Mouse (Mus musculus): ENCODE results near the gene Uap1. TPM values are rescaled to one million over a fixed set of nuclear protein-coding genes. Genes with fewer than 3 reads are reported as not detected.
A peak's percentile ranks its signal among the peaks of the same experiment; 100 is the strongest.
"Not testable (repeated sequence)": the region's sequence is repeated elsewhere in the genome, so short reads cannot be mapped to it uniquely, and the experiment has no call there.

Uap1 gene
- polyA plus RNA-seq, 1 experiment from 2014 or later, result 48.1 TPM

DNA sequence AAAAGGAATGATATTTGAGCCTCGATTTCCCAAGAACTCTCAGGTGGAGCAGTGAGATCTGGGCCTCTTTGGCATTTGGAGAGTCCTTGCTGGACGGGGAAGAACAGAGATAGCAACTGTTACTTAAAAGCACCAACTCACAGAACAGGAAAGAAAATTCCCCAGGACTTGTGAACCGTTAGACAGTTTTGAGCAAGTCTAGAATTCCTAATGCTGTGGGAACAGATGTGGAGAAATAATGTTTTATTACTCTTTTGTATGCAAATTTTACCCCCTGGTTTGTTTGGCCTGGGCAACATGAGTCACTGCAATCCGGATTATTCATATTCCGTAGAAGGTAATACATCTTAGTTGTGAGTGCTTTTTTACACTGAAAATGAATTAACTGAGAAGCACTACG lies 61.1 kb downstream of the Uap1 start:
- Histone ChIP-seq H3K4me1 (ENCODE audit: control insufficient read depth, insufficient read depth, low read length) (peaks cover 6% of the 10 kb centered on the region; the same call in 1 of the 2 replicates), H3K27me3 (ENCODE audit: control insufficient read depth, insufficient read depth, low read length) (no peaks in the 10 kb centered on the region), H3K36me3 (ENCODE audit: control insufficient read depth, insufficient read depth, low read length) (no peaks in the 10 kb centered on the region), H3K27ac (ENCODE audit: low read length) (no peak overlapping the region), H3K4me2 (replicated peaks; ENCODE audit: low read depth, low read length) (no peak overlapping the region), H3K4me3 (ENCODE audit: low read depth, low read length) (no peak overlapping the region), H3K9ac (replicated peaks; ENCODE audit: low read depth, low read length) (no peak overlapping the region), H3K9me3 (ENCODE audit: control insufficient read depth, low read depth, low read length) (no peaks in the 10 kb centered on the region)
- ATAC-seq (ENCODE audit: insufficient number of reproducible peaks, insufficient read depth, low FRiP score, low read depth), result no peak
- WGBS, result 73% methylated on average over 6 of the region's 6 CpGs

- Histone ChIP-seq H3K4me1 (ENCODE audit: control insufficient read depth, insufficient read depth, low read length) (peaks cover 10% of the 10 kb centered on the region; the same call in 1 of the 2 replicates), H3K4me3 (ENCODE audit: low read depth, low read length) (no peak overlapping the region), H3K9me3 (ENCODE audit: control insufficient read depth, low read depth, low read length) (no peaks in the 10 kb centered on the region), H3K9ac (replicated peaks; ENCODE audit: low read depth, low read length) (no peak overlapping the region), H3K36me3 (ENCODE audit: control insufficient read depth, insufficient read depth, low read length) (no peaks in the 10 kb centered on the region), H3K4me2 (replicated peaks; ENCODE audit: low read depth, low read length) (no peak overlapping the region), H3K27ac (ENCODE audit: low read length) (no peak overlapping the region), H3K27me3 (ENCODE audit: control insufficient read depth, insufficient read depth, low read length) (no peaks in the 10 kb centered on the region)
- WGBS, result 89% methylated on average over 10 of the region's 10 CpGs
- no peak for ATAC-seq (ENCODE audit: insufficient number of reproducible peaks, insufficient read depth, low FRiP score, low read depth)
Measured at GRCm38 (mm10) chr1:170112261-170112660, 62.5 kb downstream of the Uap1 start.

DNA sequence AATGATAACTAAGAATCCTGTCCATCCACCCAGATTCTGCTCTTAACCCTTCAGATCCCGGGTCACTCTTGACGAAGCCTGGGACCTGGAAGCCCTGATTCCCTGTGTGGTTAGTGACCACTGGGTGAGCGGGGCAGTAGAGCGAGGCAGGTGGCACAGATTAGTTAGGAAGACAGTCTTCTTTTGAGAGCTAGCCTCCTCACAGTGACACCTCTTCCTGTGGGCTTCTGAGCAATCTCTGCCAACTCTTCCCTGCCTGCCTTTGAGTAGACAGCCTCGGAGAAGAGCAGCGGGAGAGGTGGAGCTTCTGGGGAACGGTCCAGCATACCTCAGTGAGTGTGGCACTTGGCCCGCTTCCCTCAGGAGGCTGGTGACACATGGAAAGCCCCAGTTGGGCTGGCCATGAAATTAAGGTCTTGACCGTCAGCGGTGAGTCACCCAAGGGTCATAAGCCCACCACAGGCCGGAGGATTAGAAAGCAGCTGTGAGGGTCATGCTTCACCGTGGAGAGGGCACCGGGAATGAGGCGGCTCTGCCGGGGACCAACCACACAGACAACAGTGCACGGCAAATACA lies 63.0 kb downstream of the Uap1 start:
- Histone ChIP-seq H3K9me3 (ENCODE audit: control insufficient read depth, low read depth, low read length) (no peaks in the 10 kb centered on the region), H3K27ac (ENCODE audit: low read length) (peak overlapping the region; percentile 97), H3K4me3 (ENCODE audit: low read depth, low read length) (no peak overlapping the region), H3K9ac (replicated peaks; ENCODE audit: low read depth, low read length) (no peak overlapping the region), H3K27me3 (ENCODE audit: control insufficient read depth, insufficient read depth, low read length) (no peaks in the 10 kb centered on the region), H3K4me1 (ENCODE audit: control insufficient read depth, insufficient read depth, low read length) (peaks cover 10% of the 10 kb centered on the region; the same call in 1 of the 2 replicates), H3K4me2 (replicated peaks; ENCODE audit: low read depth, low read length) (peak overlapping the region; percentile 45), H3K36me3 (ENCODE audit: control insufficient read depth, insufficient read depth, low read length) (no peaks in the 10 kb centered on the region)
- WGBS, result 80% methylated on average over 16 of the region's 16 CpGs
- peak; percentile 24; the same call in 1 of the 2 replicates for ATAC-seq (ENCODE audit: insufficient number of reproducible peaks, insufficient read depth, low FRiP score, low read depth)

DNA sequence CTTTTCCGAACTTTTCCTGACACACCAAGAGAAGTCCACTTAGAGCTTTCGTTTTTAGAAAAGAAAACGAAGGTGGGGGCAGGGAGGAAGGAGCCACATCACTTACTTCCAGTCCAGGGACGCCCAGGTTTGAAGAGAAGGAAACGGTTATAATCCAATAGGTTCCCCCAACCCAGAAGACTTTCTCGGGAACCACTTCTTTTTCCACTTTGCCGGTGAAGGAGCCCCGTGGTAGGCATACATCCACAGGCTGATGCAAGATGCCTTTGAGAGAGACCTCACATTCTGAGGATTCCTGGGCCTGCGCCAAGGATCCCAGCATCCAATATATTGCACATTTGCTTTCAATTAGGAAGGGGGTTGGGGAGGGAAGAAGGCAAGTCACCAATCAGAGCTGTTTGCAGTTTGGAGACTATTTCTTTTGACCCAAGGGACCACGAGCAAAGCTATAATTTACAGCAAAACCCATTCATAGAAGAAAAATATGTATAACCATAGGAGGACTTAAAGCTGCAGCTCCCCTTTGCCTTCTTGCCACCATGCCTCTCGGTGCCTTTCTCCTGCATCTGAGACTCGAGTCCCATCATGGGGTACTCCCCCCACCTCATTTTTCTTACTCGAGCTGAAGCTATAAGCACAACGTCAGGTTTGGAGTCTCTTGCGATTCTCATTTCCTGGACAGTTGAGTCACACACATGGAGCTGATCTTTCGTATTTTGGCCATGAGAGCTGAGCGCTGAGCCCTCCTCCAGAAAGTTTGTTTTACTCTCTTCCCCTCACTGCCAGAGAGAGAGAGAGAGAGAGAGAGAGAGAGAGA lies 64.0 kb downstream of the Uap1 start, which contains the start of gene Ddr2:
Gene Ddr2, minus strand, starts transcription at position 247 of the 817 bp plus-strand sequence.
- H3K36me3 ChIP-seq (ENCODE audit: control insufficient read depth, insufficient read depth, low read length), result no peaks in the 10 kb centered on the region
- ATAC-seq (ENCODE audit: insufficient number of reproducible peaks, insufficient read depth, low FRiP score, low read depth), result peak; percentile 70; the same call in 1 of the 2 replicates
- no peaks in the 10 kb centered on the region for H3K27me3 ChIP-seq (ENCODE audit: control insufficient read depth, insufficient read depth, low read length)
- no peaks in the 10 kb centered on the region for H3K9me3 ChIP-seq (ENCODE audit: control insufficient read depth, low read depth, low read length)
- H3K9ac ChIP-seq (replicated peaks; ENCODE audit: low read depth, low read length), result peak within 1 kb of the TSS; percentile 45
- H3K4me3 ChIP-seq (ENCODE audit: low read depth, low read length), result peak within 1 kb of the TSS; percentile 29
- peak within 1 kb of the TSS; percentile 45 for H3K4me2 ChIP-seq (replicated peaks; ENCODE audit: low read depth, low read length)
- H3K4me1 ChIP-seq (ENCODE audit: control insufficient read depth, insufficient read depth, low read length), result peaks cover 10% of the 10 kb centered on the region; the same call in 1 of the 2 replicates
- H3K27ac ChIP-seq (ENCODE audit: low read length), result peak within 1 kb of the TSS; percentile 97
- 37% methylated on average over 17 of the region's 17 CpGs for WGBS

- 57% methylated on average over 19 of the region's 19 CpGs for WGBS
- Histone ChIP-seq H3K9me3 (ENCODE audit: control insufficient read depth, low read depth, low read length) (no peaks in the 10 kb centered on the region), H3K4me2 (replicated peaks; ENCODE audit: low read depth, low read length) (peak overlapping the region; percentile 45), H3K4me3 (ENCODE audit: low read depth, low read length) (peak overlapping the region; percentile 29), H3K36me3 (ENCODE audit: control insufficient read depth, insufficient read depth, low read length) (no peaks in the 10 kb centered on the region), H3K27me3 (ENCODE audit: control insufficient read depth, insufficient read depth, low read length) (no peaks in the 10 kb centered on the region), H3K9ac (replicated peaks; ENCODE audit: low read depth, low read length) (peak overlapping the region; percentile 45), H3K4me1 (ENCODE audit: control insufficient read depth, insufficient read depth, low read length) (peaks cover 10% of the 10 kb centered on the region; the same call in 1 of the 2 replicates), H3K27ac (ENCODE audit: low read length) (peak overlapping the region; percentile 97)
- ATAC-seq (ENCODE audit: insufficient number of reproducible peaks, insufficient read depth, low FRiP score, low read depth), result peak; percentile 64; the same call in 1 of the 2 replicates
Measured at GRCm38 (mm10) chr1:170109776-170110515, 64.8 kb downstream of the Uap1 start.

DNA sequence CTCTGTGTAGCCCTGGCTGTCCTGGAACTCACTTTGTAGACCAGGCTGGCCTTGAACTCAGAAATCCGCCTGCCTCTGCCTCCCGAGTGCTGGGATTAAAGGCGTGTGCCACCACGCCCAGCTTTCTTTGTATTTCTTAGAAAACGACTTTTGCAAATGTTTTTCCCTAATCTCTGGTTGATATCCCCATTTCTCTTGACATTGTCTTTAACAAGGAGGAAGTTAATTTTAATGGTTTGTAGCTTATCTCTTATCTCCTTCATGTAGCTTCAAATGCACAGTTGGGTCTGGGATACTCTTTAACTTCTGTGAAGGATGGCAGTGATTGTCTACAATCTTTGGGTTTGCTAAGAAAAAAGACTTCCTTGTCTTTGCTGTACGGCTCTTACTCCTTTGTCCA lies 71.9 kb downstream of the Uap1 start:
- WGBS, result 85% methylated on average over 6 of the region's 6 CpGs
- not testable (repeated sequence) for H3K9me3 ChIP-seq (ENCODE audit: control insufficient read depth, low read depth, low read length); H3K4me1 ChIP-seq (ENCODE audit: control insufficient read depth, insufficient read depth, low read length); H3K9ac ChIP-seq (replicated peaks; ENCODE audit: low read depth, low read length); H3K4me3 ChIP-seq (ENCODE audit: low read depth, low read length); H3K4me2 ChIP-seq (replicated peaks; ENCODE audit: low read depth, low read length); ATAC-seq (ENCODE audit: insufficient number of reproducible peaks, insufficient read depth, low FRiP score, low read depth); H3K27me3 ChIP-seq (ENCODE audit: control insufficient read depth, insufficient read depth, low read length); H3K36me3 ChIP-seq (ENCODE audit: control insufficient read depth, insufficient read depth, low read length); H3K27ac ChIP-seq (ENCODE audit: low read length)

Other genes with a start within 250 kb of the Uap1 start
- 0.38 TPM in 1 of 2 replicates, not detected in the other for gene Ccdc190, start 246.3 kb downstream of the Uap1 start, polyA plus RNA-seq (2014; fragmentation: Nextera tagmentation; extraction: Ambion mirVana)
- 18.3 and 19.3 TPM in 2 replicates for gene Hsd17b7, start 205.7 kb downstream of the Uap1 start, polyA plus RNA-seq (2014; fragmentation: Nextera tagmentation; extraction: Ambion mirVana)
- gene Ddr2, start 64.2 kb downstream of the Uap1 start, polyA plus RNA-seq (2014; fragmentation: Nextera tagmentation; extraction: Ambion mirVana), result 60.4 and 62.2 TPM in 2 replicates
- gene Uhmk1, start 40.4 kb upstream of the Uap1 start, polyA plus RNA-seq (2014; fragmentation: Nextera tagmentation; extraction: Ambion mirVana), result 10.0 and 12.2 TPM in 2 replicates
- 0.10 TPM in 1 of 2 replicates, not detected in the other for gene Sh2d1b2, start 57.8 kb upstream of the Uap1 start, polyA plus RNA-seq (2014; fragmentation: Nextera tagmentation; extraction: Ambion mirVana)
- 0.13 and 0.22 TPM in 2 replicates for gene Sh2d1b1, start 102.4 kb upstream of the Uap1 start, polyA plus RNA-seq (2014; fragmentation: Nextera tagmentation; extraction: Ambion mirVana)
- 5.7 and 6.0 TPM in 2 replicates for gene Gm7694, start 131.4 kb upstream of the Uap1 start, polyA plus RNA-seq (2014; fragmentation: Nextera tagmentation; extraction: Ambion mirVana)
- gene Spata46, start 133.8 kb upstream of the Uap1 start, polyA plus RNA-seq (2014; fragmentation: Nextera tagmentation; extraction: Ambion mirVana), result 2.7 and 3.9 TPM in 2 replicates